ENCODE assay signal across 10 mouse cellular contexts in the genomic region with DNA sequence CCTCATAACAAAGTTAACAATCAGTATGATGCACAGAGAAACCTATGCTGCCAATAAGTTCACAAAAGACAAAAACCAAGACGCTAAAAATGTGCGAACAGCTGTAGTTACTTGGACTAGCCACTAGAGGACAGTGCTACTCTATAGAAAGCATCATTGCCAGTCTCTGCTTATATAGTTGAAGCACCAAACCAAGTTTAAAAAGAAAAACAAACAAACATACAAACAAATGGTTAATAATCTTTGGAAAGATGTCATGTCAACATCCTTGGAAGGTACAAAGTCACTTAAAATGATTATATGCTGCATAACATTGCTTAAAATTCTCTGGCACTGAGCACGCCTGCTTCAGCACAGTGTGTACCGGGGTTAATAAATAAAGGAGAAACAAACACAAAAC. TPM values are rescaled to one million over a fixed set of nuclear protein-coding genes. Genes with fewer than 3 reads are reported as not detected.
DNase-seq lines count a peak whose midpoint lies in the region; ATAC-seq and TF ChIP-seq lines count a peak whose summit lies in the region.
"Had no signal": no experiment of that assay in that cellular context is flagged by ENCODE, and none has a peak within 500 bp of the region (broad histone marks: within the 10 kb centered on the region; RNA-seq: fewer than 3 reads in every experiment).

No protein-coding gene starts in this region.

- no peak for TF ChIP-seq POLR2A in lung, adult 2 months (IDR thresholded peaks at IDR 0.05; ENCODE audit: borderline replicate concordance, extremely low read depth, low read depth, low read length)

- intact Hi-C loops in gastrocnemius, postnatal 14 days (cut with DNase I; ENCODE audit: low total_unique reads) = loop anchor here (10.0 kb wide), 1 partner anchor 190 kb away; no protein-coding TSS in a partner anchor

- peak; percentile 25 for DNase-seq in cerebellum, adult 11 months
- no peak for DNase-seq in cerebellum, postnatal 4 days (ENCODE audit: low spot score in 2 of 2)
- DNase-seq in lung, adult 2 months = no peak
- no peak for DNase-seq in lung, postnatal 14 days
- DNase-seq in retina, embryonic 14.5 days (ENCODE audit: low spot score) = peak; percentile 84
- DNase-seq in gastrocnemius, postnatal 14 days = no peak
- DNase-seq in heart, embryonic 10.5 days (ENCODE audit: low spot score) = no peak

- H3K9me3 ChIP-seq in heart, embryonic 10.5 days = no peaks in the 10 kb centered on the region
- H3K9me3 ChIP-seq: limb, embryonic 13.5 days had no signal

- no peaks in the 10 kb centered on the region for H3K36me3 ChIP-seq in heart, embryonic 10.5 days
- H3K36me3 ChIP-seq: limb, embryonic 13.5 days had no signal

- ATAC-seq in granulocyte monocyte progenitor cell, adult 5-6 weeks (replicated peaks; ENCODE audit: poor library complexity, severe bottlenecking) = peak; percentile 76

- 39% methylated on average over 4 of the region's 4 CpGs for WGBS in lung, adult 2 months
- WGBS in heart, embryonic 10.5 days = 47% methylated on average over 4 of the region's 4 CpGs

- H3K4me1 ChIP-seq in lung, adult 2 months (ENCODE audit: control insufficient read depth, insufficient read depth, low read length) = 0 out of 2 replicates have a peak, but pooled peaks cover 3% of the 10 kb centered on the region
- H3K4me1 ChIP-seq in heart, embryonic 10.5 days = peaks cover 12% of the 10 kb centered on the region

- H3K27me3 ChIP-seq in heart, embryonic 10.5 days (ENCODE audit: insufficient read depth, poor library complexity, severe bottlenecking) = peaks cover 19% of the 10 kb centered on the region

- no peak overlapping the region for H3K27ac ChIP-seq in heart, embryonic 10.5 days
- H3K27ac ChIP-seq: limb, embryonic 13.5 days had no signal

- H3K4me3 ChIP-seq in lung, adult 2 months (replicated peaks; ENCODE audit: extremely low read depth, low read depth, low read length) = no peak overlapping the region
- no peak overlapping the region for H3K4me3 ChIP-seq in heart, embryonic 10.5 days
- H3K4me3 ChIP-seq: limb, embryonic 13.5 days had no signal

- TF ChIP-seq CTCF in lung, adult 2 months (IDR thresholded peaks at IDR 0.05; ENCODE audit: insufficient read depth, low read length) = peak; percentile 38; the same call in 1 of the 2 replicates

RNA-seq across cellular contexts. Expression of a gene that starts 5.6 kb away (rescaled TPM):
- 0.11 and 0.24 TPM in 2 replicates for polyA plus RNA-seq in lung, adult 2 months (2012; rRNA removed)
- not detected in 2 replicates for total RNA-seq in granulocyte monocyte progenitor cell, adult 5-6 weeks (2014; fragmentation: Nextera tagmentation)
- total RNA-seq in granulocyte monocyte progenitor cell, adult 5-6 weeks (2017) = not detected in 2 replicates
- under 1 TPM in 1 of 2 experiments, not detected in 1; 0.51 TPM for total RNA-seq in gastrocnemius, postnatal 14 days (2021)
- polyA plus RNA-seq in heart, embryonic 10.5 days (2016; fragmentation: Nextera tagmentation; extraction: Ambion mirVana) = 0.76 and 0.87 TPM in 2 replicates
- polyA plus RNA-seq: spleen, adult 2 months had no signal

Comparison
In these comparisons a context has a peak if more than half of its experiments do, and no peak if none do; other contexts are left out.
1. DNase-seq: peak in cerebellum, adult 11 months (single experiment) and retina, embryonic 14.5 days (single experiment); none in cerebellum, postnatal 4 days (0 of 2), lung, adult 2 months (single experiment), lung, postnatal 14 days (single experiment), gastrocnemius, postnatal 14 days (single experiment) and heart, embryonic 10.5 days (single experiment).